Comparison of ENCODE assay signal across 22 mouse cellular contexts in the genomic region with DNA sequence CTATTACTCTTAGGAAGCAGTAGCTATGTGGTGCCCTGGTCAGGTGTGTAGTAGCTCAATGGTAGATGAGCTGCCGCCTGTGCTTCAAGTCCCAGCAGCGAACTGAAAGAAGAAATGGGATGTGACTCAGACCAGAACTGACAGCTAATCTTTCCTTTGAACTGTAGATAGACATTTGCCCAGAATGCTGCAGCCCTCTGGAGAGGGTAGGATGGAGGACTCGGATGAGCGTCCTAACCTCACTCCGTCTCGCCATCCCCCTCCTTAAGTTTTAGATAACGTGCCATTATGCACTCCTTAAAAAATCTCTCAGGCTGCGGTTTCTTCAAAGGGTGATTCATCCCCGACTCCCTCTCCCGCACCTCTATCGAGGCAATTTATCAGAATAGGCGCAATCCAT. TPM values are rescaled to one million over a fixed set of nuclear protein-coding genes. Genes with fewer than 3 reads are reported as not detected.
DNase-seq lines count a peak whose midpoint lies in the region; ATAC-seq lines count a peak whose summit lies in the region.
"Had no signal": no experiment of that assay in that cellular context is flagged by ENCODE, and none has a peak within 500 bp of the region (broad histone marks: within the 10 kb centered on the region; RNA-seq: fewer than 3 reads in every experiment).

No protein-coding gene starts in this region.

- no peaks in the 10 kb centered on the region for H3K9me3 ChIP-seq in liver, embryonic 12.5 days (replicated peaks)
- H3K9me3 ChIP-seq in liver, embryonic 11.5 days (ENCODE audit: control insufficient read depth, low read length): no peaks in the 10 kb centered on the region
- H3K9me3 ChIP-seq: heart, embryonic 15.5 days; hindbrain, embryonic 10.5 days had no signal

- H3K9ac ChIP-seq in liver, embryonic 12.5 days: no peak overlapping the region
- H3K9ac ChIP-seq in liver, embryonic 11.5 days (ENCODE audit: low read depth, low read length): no peak overlapping the region
- H3K9ac ChIP-seq: forebrain, postnatal 0 days; heart, embryonic 15.5 days; hindbrain, embryonic 14.5 days had no signal

- 67% methylated on average over 12 of the region's 12 CpGs for WGBS in liver, embryonic 12.5 days (ENCODE audit: insufficient replicate concordance)
- 69% methylated on average over 12 of the region's 12 CpGs for WGBS in liver, embryonic 11.5 days

- ATAC-seq in liver, embryonic 12.5 days: no peak
- ATAC-seq in liver, embryonic 11.5 days (replicated peaks; ENCODE audit: low FRiP score): no peak
- ATAC-seq: forebrain, postnatal 0 days had no signal

- H3K27me3 ChIP-seq in liver, embryonic 12.5 days (replicated peaks): no peaks in the 10 kb centered on the region
- no peaks in the 10 kb centered on the region for H3K27me3 ChIP-seq in liver, embryonic 11.5 days (replicated peaks; ENCODE audit: control insufficient read depth, insufficient read depth, low read length)
- H3K27me3 ChIP-seq: heart, embryonic 15.5 days had no signal

- H3K4me3 ChIP-seq in liver, embryonic 12.5 days: no peak overlapping the region
- H3K4me3 ChIP-seq in liver, embryonic 11.5 days (ENCODE audit: low read depth, low read length): no peak overlapping the region
- H3K4me3 ChIP-seq: heart, adult 2 months; heart, embryonic 15.5 days; hindbrain, embryonic 10.5 days had no signal

- H3K4me1 ChIP-seq in liver, embryonic 12.5 days: peaks cover 85% of the 10 kb centered on the region
- H3K4me1 ChIP-seq in liver, embryonic 11.5 days (replicated peaks; ENCODE audit: control insufficient read depth, insufficient read depth, low read length): peaks cover 45% of the 10 kb centered on the region

- peaks cover 38% of the 10 kb centered on the region for H3K36me3 ChIP-seq in liver, embryonic 12.5 days
- peaks cover 9% of the 10 kb centered on the region; the same call in 1 of the 2 replicates for H3K36me3 ChIP-seq in liver, embryonic 11.5 days (ENCODE audit: control insufficient read depth, insufficient read depth, low read length)

- H3K27ac ChIP-seq in liver, embryonic 12.5 days: peak overlapping the region; percentile 53
- no peak overlapping the region for H3K27ac ChIP-seq in liver, embryonic 11.5 days (ENCODE audit: low read depth, low read length)
- H3K27ac ChIP-seq: heart, adult 2 months; heart, embryonic 15.5 days; hindbrain, embryonic 10.5 days; hindbrain, embryonic 14.5 days had no signal

- DNase-seq in adrenal gland, adult (ENCODE audit: inconsistent age in 2 of 2, low spot score in 1 of 2): peak; percentile 41 to 71
- DNase-seq in adrenal gland, postnatal 36 days: no peak
- DNase-seq in liver, embryonic 11.5 days (ENCODE audit: low spot score): no peak
- DNase-seq in A20 (ENCODE audit: low read depth, low spot score): peak; percentile 46
- DNase-seq in NIH3T3 (ENCODE audit: low read depth): peak; percentile 30
- no peak for DNase-seq in thymus, postnatal 10 days (ENCODE audit: low spot score in 2 of 2)
- no peak for DNase-seq in spleen, postnatal 10 days (ENCODE audit: low spot score in 2 of 2)
- DNase-seq: adrenal gland, postnatal 14 days; cerebellum, adult 18-20 months; cerebellum, adult 9-11 months; cerebellum, postnatal 36 days; forebrain, postnatal 0 days; gastrocnemius, postnatal 14 days; heart, adult 2 months had no signal

- no peak overlapping the region for H3K4me2 ChIP-seq in liver, embryonic 12.5 days
- no peak overlapping the region for H3K4me2 ChIP-seq in liver, embryonic 11.5 days
- H3K4me2 ChIP-seq: heart, embryonic 11.5 days; heart, embryonic 15.5 days; hindbrain, embryonic 14.5 days had no signal

RNA-seq across cellular contexts. Expression of gene Pdxp, which starts 6.2 kb away (rescaled TPM):
- 1 to 10 TPM; 3.3 to 3.7 TPM for total RNA-seq in adrenal gland, postnatal 36 days (2021)
- polyA plus RNA-seq in liver, embryonic 12.5 days (2016; fragmentation: Nextera tagmentation; extraction: Ambion mirVana): 17.1 and 17.4 TPM in 2 replicates
- 23.7 and 23.8 TPM in 2 replicates for polyA plus RNA-seq in liver, embryonic 11.5 days (2014; fragmentation: Nextera tagmentation; extraction: Ambion mirVana)

RNA-seq across cellular contexts. Expression of gene Lgals1, which starts 6.6 kb away (rescaled TPM):
- 100 to 1,000 TPM; 303 to 486 TPM for total RNA-seq in adrenal gland, postnatal 36 days (2021)
- 644 and 660 TPM in 2 replicates for polyA plus RNA-seq in liver, embryonic 12.5 days (2016; fragmentation: Nextera tagmentation; extraction: Ambion mirVana)
- polyA plus RNA-seq in liver, embryonic 11.5 days (2014; fragmentation: Nextera tagmentation; extraction: Ambion mirVana): 761 and 837 TPM in 2 replicates

RNA-seq across cellular contexts. Expression of gene Nol12, which starts 14.8 kb away (rescaled TPM):
- total RNA-seq in adrenal gland, postnatal 36 days (2021): 10 to 100 TPM; 41.5 to 47.4 TPM
- polyA plus RNA-seq in liver, embryonic 12.5 days (2016; fragmentation: Nextera tagmentation; extraction: Ambion mirVana): 47.9 and 51.6 TPM in 2 replicates
- 69.6 and 75.3 TPM in 2 replicates for polyA plus RNA-seq in liver, embryonic 11.5 days (2014; fragmentation: Nextera tagmentation; extraction: Ambion mirVana)

RNA-seq across cellular contexts. Expression of gene Sh3bp1, which starts 20.3 kb away (rescaled TPM):
- total RNA-seq in adrenal gland, postnatal 36 days (2021): 1 to 10 TPM; 7.2 to 8.5 TPM
- polyA plus RNA-seq in liver, embryonic 12.5 days (2016; fragmentation: Nextera tagmentation; extraction: Ambion mirVana): 34.3 and 39.3 TPM in 2 replicates
- polyA plus RNA-seq in liver, embryonic 11.5 days (2014; fragmentation: Nextera tagmentation; extraction: Ambion mirVana): 69.4 and 70.3 TPM in 2 replicates

RNA-seq across cellular contexts. Expression of gene Gm49510, which starts 20.4 kb away (rescaled TPM):
- not detected for total RNA-seq in adrenal gland, postnatal 36 days (2021)
- polyA plus RNA-seq in liver, embryonic 12.5 days (2016; fragmentation: Nextera tagmentation; extraction: Ambion mirVana): 0.17 and 0.43 TPM in 2 replicates
- polyA plus RNA-seq in liver, embryonic 11.5 days (2014; fragmentation: Nextera tagmentation; extraction: Ambion mirVana): 0.55 and 0.99 TPM in 2 replicates
- total RNA-seq: adrenal gland, adult 18-20 months; adrenal gland, postnatal 14 days; forebrain, postnatal 0 days; gastrocnemius, adult 18-20 months; gastrocnemius, postnatal 14 days; heart, adult 2 months had no signal
- polyA plus RNA-seq: forebrain, postnatal 0 days; gonadal fat pad, adult 2 months; heart, embryonic 15.5 days had no signal

Comparison
In these comparisons a context has a peak if more than half of its experiments do, and no peak if none do; other contexts are left out.
1. DNase-seq: peak in adrenal gland, adult (2 of 2), A20 (single experiment) and NIH3T3 (single experiment); none in adrenal gland, postnatal 36 days (0 of 2), liver, embryonic 11.5 days (single experiment), thymus, postnatal 10 days (0 of 2) and spleen, postnatal 10 days (0 of 2).